Mouse (Mus musculus) kidney, adult 2 months (tissue): Measurements from ENCODE around the gene Plgrkt.

ENCODE experiments used
- CTCF ChIP-seq: fragments of 200-500 bp; conservative IDR thresholded peaks from 2 replicates; pipeline ENCODE4 v1.5.1; 2011; ENCODE audit warnings: low read depth, mild to moderate bottlenecking, control low read depth, low read length, moderate library complexity, mixed read lengths; ENCODE audit not compliant: insufficient read depth, insufficient read length
- POLR2A ChIP-seq: fragments of 200-500 bp; IDR thresholded peaks from one replicate; pipeline ENCODE4 v1.6.1; 2011; ENCODE audit warnings: low read depth, low read length, control low read depth

DNA sequence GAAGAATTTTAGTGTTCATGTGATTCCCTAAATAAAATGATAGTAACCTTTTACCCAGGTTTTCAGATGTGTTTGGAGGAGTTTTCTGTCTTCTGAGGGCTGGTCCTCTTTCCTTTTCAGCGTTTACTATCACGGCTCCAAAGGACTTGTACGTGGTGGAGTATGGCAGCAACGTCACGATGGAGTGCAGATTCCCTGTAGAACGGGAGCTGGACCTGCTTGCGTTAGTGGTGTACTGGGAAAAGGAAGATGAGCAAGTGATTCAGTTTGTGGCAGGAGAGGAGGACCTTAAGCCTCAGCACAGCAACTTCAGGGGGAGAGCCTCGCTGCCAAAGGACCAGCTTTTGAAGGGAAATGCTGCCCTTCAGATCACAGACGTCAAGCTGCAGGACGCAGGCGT is 6.2 kb upstream of the Plgrkt start:
- no peak for TF ChIP-seq POLR2A
- no peak for TF ChIP-seq CTCF
